Mouse (Mus musculus) adrenal gland, postnatal 14 days (tissue): Measurements from ENCODE around the gene Irak4. TPM values are rescaled to one million over a fixed set of nuclear protein-coding genes. Genes with fewer than 3 reads are reported as not detected.
A peak's percentile ranks its signal among the peaks of the same experiment; 100 is the strongest.

Source experiments
- DNase-seq: peaks from one replicate; pipeline ENCODE4 v3.0.0; 2021; ENCODE audit warnings: mixed read lengths
- long read RNA-seq, 2 experiments: library from polyadenylated mRNA; stranded (forward); transcript quantifications; one replicate each; pipeline ENCODE4 v2.0.0; 2021
- total RNA-seq: library from RNA; stranded (reverse); gene quantifications from 2 replicates; pipeline ENCODE4 v1.2.3, GENCODE M21; 2021

Gene Irak4
- total RNA-seq, result 15.7 and 17.5 TPM in 2 replicates
- long read RNA-seq, experiment 1, transcript Irak4-201 (12 exons, 2,831 nt), result major isoform, 6 of 26 reads
- long read RNA-seq, experiment 1, partial matches to known transcripts, result 1 of 26 reads
- long read RNA-seq, experiment 1, other reads (novel, unspliced or antisense), result 19 of 26 reads
- long read RNA-seq, experiment 2, partial matches to known transcripts, result 0 of 23 reads
- long read RNA-seq, experiment 2, other reads (novel, unspliced or antisense), result 19 of 23 reads

DNA sequence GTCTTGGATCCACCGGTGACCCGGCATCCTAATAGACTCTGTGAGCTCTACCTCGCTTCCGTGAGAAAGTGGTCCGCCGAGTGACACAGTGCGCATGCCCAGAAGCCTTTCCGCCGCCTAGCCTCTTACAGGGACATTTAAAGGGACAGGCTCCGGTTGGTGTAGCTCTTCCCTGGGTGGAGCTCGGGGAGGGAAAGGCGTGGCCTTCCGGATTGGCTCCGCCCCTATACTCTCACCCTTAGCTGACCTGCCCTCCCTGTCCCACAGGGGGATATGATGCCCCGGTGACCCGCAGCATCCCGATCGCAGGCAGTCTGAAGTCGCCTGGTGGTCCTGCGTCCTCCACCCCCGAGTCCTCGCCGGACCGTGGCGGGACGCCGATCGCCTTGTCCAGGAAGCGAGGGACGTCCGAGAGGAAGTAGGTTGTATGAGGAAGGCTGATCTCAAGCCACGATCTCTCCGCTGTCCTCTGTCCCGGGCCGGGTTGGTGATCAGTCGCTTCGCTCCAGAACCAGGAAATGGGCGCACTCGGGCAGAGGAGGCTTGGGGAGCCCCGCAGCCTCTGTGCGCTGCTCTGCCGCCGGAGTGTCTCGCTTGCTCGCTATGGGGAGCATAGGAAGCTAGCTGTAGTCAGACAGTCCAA lies at the start of gene Irak4, which contains the start of gene Pus7l:
Gene Irak4 (plus strand): TSS at position 235 of the 643 bp plus-strand sequence.
Gene Pus7l (minus strand): TSS at position 139 of the 643 bp plus-strand sequence.
- DNase-seq, result peak; percentile 95

GRCm38 (mm10) chr15:94494445-94494844 lies 49.0 kb upstream of the Irak4 start:
- DNase-seq, result no peak

- peak; percentile 14 for DNase-seq
Observed at GRCm38 (mm10) chr15:94495936-94496335, 47.5 kb upstream of the Irak4 start.

- DNase-seq, result no peak
Observed at GRCm38 (mm10) chr15:94499260-94499659, 44.2 kb upstream of the Irak4 start.

GRCm38 (mm10) chr15:94503451-94504215 lies 39.8 kb upstream of the Irak4 start:
- peak; percentile 24 for DNase-seq

DNA sequence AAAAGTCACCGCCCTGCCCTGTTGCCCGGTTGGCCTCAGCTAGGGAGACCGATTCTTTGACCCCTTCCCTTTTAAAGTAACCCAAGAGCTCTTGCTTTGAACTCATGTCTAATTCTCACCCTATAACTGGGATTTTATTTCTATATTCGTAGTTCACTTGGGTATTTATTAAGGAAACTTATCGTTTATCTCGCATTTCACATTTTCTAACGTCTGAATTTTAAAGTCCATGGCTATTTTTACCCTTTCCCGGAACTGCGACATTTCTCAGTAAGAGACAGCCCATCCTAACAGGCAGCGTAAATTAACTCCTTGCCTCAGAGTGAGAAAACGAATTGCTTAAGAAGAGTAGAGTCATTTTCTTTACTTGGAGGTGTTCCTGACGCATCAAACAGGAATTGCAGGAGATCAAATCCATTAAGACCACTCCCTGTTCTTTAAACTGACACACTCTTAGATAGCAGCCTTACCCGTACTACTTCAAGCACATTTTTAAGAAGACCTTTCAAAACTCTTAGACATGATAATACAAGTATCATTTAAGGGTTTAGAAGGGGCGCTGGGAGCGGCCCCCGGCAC lies 25.4 kb upstream of the Irak4 start:
- peak; percentile 25 for DNase-seq

GRCm38 (mm10) chr15:94520205-94520900 lies 23.1 kb upstream of the Irak4 start:
- peak; percentile 36 for DNase-seq

DNA sequence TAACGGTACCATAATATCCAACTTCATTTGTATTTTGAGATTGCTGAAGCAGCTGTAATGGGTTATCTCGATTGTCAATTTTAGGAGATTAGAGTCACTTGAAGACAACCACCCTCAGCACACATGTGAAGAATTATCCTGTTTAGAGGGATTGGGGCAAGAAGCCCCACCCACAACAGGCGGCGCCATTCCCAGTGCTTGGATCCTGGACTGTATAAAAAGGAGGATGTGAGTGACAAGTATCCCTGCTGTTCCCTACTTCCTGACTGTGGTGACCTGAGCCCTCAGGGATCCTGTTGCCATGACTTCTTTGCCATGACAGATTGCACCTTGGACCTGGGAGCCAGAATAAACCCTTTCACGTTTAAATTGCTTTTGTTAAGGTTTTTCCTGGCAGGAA lies 22.5 kb upstream of the Irak4 start:
- no peak for DNase-seq

DNA sequence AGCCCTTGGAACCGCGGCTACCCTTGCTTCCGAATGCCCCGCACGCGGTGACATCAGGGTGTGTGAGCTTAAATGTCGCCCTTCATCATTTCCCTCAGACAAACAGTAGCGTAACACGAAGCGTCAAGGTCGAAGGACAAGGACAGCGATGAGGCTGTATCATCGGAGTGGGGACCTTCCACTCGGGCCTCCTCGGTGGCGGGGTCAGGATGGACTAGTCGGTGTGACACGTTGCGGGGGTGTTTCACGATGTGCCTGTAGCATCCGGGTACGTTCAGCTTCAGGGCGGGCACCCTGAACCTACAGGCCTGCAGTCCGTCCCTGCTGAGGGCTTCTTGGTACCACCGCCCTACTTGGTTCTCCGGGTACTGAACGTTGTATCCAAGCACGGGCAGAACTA lies 20.2 kb upstream of the Irak4 start:
- peak; percentile 60 for DNase-seq

GRCm38 (mm10) chr15:94524956-94525355 lies 18.5 kb upstream of the Irak4 start:
- DNase-seq, result peak; percentile 32

GRCm38 (mm10) chr15:94530519-94530918 lies 12.9 kb upstream of the Irak4 start:
- DNase-seq, result no peak

DNA sequence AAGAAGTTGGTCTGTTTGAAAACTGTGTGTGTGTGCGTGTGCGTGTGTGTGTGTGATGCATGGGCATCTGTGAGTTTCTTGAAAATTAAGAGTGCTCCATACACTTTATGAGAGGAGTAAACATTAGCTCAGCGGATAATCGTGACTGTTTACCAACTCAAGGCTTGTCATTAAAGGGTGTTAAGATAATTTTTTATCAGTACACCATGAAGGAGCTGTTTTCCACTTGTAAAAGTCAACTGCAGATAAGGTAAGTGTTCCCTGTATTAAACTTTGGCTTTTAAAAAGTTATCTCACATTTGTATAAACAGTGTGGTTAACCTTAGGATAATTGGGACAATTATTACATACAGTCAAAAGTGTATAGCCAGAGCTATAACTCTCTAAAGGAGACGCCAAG lies 11.1 kb upstream of the Irak4 start:
- no peak for DNase-seq

DNA sequence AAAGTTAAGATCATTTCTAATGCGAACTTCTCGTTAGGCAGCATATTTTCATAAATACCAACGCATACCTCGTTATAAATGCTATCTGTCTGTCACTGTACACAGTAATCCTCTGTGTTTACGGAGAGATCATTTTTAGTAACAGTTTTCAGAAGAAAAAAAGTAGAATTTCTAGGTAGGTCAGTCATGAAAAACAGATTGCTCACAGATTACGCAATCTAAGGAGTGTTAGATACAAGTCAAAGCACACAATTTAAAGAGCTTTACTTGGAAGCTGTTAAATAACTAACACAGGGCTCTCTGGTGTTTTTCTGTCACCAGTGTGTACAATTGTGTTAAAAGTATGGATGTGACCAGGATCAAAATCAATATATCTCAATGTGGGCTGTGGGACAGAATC lies 10.5 kb upstream of the Irak4 start:
- DNase-seq, result no peak

DNA sequence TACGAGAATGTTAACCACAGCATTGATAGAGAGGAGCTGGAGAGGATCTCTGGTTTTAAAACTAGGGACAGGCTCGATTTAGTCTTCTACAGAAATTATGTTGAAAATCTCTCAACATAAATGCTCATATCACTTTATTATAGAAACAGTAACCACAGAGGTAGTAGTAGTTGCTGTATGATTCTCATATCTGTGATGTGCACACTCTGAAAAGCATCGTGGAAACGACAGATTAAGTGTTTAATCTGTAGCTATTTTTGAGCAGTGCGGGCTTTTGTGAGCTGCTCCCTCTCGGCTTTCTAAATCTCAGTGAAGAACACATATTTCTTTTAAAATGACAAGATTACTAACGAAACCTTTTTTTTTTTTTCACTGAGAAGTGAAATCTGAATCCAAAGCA lies 7.9 kb upstream of the Irak4 start:
- DNase-seq, result no peak

DNA sequence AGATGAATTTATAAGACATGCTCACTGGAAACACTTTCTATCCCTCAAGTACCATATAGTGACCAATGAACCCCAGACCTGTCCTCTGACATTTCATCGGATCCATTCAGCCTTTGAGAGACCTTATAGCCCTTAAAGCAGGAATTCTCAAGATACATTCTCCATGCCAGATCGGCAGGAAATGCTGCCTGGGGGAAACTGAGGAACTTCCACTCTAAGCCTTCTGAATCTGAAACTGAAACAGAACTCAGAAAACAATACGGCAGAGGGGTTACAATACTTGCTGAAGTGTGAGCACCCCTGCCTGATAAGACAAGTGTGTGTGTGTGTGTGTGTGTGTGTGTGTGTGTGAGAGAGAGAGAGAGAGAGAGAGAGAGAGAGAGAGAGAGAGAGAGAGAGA lies 4.1 kb upstream of the Irak4 start:
- no peak for DNase-seq

DNA sequence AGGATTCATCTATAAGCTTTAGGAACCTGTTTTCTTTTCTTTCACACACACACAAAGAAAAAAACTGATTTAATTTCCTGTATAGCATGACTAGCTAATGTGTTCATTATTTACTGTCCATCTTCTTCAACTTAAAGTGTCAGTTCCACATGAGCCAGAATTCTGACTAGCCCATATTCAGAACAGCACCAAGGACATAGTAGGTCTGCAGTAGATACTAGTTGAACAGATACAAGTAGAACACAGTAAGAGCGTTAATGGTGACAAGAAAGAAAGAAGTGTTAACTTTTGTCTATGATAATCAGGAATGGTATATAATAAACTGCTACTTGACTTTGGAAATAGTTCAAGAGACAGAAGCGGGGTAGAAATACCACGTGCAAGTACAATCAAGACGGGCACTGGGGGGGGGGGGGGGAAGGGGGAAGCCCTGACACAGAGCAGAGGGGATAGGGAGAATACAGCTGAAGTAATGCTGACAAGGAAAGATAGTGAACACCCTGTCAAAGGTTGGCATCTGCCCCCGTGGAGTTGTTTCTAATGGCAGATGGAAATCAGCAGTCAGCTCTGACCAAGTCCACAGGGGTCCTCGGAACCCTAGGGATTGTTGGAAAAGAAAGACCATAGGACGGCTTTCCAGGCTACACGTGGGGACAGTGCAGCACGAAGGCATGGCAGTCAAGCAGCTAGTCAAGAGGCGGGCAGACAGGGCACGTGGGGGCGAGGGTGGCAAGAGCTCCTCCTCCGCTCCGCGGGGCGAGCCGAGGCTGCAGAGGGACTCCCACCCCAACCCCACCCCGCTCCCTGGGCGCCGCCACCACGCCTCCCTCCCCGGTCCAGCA lies 655 bp upstream of the Irak4 start:
- no peak for DNase-seq

DNA sequence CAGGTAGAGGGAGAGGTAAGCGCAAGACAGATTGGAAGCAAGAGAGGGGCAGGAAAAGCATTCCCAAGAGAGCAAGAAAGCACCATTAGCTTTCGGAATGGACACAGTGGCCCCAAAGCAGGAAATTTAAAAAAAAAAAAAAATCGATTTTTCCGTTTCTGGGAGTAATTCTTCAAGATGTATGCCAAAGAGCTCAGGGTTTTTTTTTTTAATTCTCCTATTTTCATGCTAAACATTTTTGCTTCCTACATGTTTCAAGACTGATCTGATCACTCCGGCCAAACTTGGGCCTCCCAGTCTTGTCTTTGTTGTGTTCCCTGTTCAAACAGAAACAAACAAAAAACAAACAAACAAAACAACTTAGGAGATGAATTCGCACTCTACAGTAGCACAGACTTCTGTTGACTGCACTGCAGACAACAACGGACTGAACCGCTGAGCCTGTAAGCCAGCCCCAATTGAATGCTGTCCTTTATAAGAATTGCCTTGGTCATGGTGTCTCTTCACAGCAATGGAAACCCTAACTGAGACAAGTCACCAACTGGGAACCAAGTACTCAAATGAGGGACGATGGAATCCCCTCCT lies 701 bp downstream of the Irak4 start:
- no peak for DNase-seq

DNA sequence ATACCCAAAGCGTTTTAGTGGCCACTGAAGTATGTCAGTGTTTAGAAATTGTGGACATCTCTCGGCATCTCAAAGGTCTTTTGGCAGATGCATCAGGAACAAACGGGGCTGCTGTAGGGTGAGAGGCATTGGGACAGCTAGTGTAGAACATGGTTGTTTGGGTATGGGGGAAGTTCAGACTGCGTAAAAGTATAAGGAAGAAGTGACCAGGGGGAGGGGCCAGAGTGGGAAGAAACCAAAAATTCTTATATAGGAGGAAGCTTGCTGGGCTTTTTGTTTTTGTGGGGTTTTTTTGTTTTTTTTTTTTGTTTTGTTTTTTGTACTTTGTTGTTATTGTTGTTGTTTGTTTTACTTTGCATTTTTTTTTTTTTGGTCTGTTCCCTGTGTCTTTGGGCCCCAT lies 1.4 kb downstream of the Irak4 start:
- no peak for DNase-seq

GRCm38 (mm10) chr15:94553536-94553935 lies 10.1 kb downstream of the Irak4 start:
- DNase-seq, result no peak

- peak; percentile 89 for DNase-seq
Observed at GRCm38 (mm10) chr15:94557442-94557841, 14.0 kb downstream of the Irak4 start.
